Mouse (Mus musculus): ENCODE results near the gene Suv39h2.

Suv39h2 gene

DNA sequence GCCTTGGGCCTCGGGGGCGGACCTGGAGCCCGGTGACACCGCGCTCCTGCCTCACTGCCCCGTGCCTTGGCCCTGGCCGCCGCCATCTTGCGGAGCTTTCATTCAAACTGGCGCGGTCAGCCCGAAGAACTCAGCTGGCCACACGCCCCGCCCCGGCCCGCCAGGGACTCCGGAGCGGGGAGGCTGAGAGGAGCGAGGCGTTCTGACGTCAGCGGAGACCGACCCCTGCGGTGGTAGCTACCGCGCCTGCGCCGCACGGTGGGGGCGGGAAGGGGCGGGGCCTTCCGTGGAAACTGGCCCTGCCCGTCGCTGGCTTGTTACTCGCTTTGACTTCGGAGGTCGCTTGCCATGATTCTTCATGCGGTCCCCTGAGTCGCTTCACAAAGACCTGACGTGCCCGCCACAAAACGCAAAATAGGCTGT is at the start of gene Suv39h2:
Suv39h2 (minus strand) TSS at position 171 of the 423 bp plus-strand sequence.
- peak; percentile 93 for DNase-seq (ENCODE audit: low spot score)

DNA sequence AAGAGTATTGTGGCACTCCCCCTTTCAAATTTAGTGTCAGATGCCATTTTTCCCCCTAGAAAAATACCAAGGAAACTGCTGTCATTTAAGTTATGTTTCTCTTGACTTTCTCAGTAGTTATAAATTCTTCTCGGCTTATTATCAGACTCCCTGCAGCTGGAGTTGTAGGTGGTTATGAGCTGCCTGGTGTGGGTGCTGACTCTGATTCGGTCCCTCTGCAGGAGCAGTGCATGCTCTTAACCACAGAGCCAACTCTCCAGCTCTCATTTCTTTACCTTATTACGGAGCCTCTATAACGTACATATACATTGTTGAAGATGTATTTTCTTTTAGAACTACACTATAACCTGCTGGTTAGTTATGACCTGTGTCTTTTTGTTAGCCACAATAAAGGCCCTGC is 47.7 kb upstream of the Suv39h2 start:
- no peak for DNase-seq (ENCODE audit: low spot score)

DNA sequence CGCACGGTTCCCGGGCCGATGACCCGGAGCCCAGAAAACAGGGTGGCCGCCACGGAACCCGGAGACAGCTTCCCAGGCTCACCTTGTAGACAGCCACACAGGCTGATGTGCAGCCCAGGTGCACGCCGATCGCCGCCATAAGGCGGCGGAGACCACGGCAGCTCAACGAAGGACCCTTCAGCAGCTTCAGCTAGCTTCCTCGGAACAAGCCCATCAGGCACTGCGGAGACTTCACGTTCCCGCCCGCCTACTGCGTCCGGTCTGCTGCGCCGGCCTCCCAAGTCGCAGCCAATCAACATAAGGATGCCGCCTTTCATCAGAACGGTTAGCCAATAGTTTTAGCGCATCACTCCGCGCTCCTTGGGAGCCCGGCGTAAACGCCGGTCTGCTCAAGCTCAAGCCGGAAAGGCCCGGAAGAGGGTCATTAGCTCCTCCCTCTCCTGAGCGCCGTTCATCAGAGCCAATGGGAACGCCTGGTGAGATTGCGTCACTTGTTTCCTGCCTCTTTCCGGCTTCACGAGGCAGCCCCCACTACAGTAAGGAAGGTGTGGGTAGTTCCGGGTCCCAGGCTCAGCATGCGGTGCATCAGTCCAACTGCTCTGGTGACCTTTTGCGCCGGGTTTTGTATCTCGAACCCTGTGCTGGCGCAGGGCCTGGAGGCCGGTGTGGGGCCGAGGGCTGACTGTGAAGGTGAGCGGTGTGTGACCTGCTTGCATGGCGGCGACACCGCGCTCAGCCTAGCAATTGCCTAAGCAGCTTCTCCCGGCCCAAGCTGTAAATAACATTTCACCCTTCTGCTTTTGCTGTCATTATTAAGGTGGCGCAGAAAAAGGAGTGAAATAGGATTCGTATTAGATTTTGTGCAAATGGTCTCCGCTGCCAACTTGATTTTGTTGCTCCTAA is 38.0 kb upstream of the Suv39h2 start, which contains the start of the genes Gm45902, Hspa14 and Cdnf:
Gm45902 (minus strand) TSS at position 239 of the 903 bp plus-strand sequence.
Hspa14 (minus strand) TSS at position 263 of the 903 bp plus-strand sequence.
Cdnf (plus strand) TSS at position 479 of the 903 bp plus-strand sequence.
- peak; percentile 95 for DNase-seq (ENCODE audit: low spot score)

DNA sequence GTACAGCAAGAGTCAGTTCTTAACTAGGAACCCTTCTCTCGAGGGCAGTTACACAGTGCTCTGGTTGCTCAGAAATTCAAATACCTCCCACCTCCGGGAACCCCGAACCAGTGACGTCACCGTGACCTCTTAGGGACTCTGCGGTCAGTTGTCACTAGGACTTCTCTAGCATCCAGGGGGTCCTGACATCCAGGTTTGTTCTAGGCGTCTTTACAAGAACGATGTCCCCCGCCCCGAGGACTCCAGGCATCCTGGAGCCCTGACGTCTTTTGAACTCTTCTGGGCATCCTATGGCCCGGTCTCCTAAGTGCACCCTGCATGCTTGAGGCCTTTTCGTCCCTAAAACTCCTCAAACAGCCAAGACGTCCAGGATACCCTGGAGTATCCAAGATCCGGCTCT is 37.2 kb upstream of the Suv39h2 start:
- DNase-seq (ENCODE audit: low spot score) = peak; percentile 36

DNA sequence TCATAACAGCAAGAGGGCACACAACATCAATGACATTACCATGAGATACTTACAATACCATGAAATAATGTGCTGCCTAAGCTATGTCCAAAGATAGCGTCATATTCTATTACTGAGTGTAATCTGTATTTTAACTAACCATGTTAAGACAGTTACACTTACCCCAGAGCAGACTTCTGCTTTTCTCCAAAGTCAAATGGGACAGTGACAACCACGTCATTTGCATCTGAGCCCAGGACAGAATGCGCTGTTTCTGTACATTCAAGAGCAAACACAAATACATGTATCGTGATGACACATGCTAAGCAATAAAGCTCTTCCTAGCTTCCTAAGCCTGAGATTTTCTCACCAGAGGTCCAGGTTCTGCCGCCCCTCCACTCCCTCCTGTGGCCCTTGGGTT is 26.1 kb upstream of the Suv39h2 start:
- no peak for DNase-seq (ENCODE audit: low spot score)

DNA sequence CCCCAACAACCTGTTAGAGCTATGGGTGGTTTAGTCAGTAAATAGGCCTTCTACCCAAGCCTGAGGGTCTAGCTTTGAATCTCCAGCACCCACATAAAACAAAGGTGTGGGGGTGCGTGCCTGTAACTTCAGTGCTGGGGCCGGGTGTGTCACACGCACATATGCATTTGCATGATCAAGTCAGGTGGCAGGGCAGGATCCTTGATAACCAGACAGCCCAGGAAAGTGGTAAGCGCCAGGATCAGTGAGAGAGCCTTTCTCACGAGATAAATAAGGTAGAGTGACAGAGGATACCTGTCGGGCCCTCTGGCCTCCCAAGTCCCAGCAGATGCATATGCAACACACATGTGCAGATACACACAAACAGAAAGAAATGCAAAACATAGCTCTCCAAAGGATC is 24.7 kb upstream of the Suv39h2 start:
- DNase-seq (ENCODE audit: low spot score) = no peak

DNA sequence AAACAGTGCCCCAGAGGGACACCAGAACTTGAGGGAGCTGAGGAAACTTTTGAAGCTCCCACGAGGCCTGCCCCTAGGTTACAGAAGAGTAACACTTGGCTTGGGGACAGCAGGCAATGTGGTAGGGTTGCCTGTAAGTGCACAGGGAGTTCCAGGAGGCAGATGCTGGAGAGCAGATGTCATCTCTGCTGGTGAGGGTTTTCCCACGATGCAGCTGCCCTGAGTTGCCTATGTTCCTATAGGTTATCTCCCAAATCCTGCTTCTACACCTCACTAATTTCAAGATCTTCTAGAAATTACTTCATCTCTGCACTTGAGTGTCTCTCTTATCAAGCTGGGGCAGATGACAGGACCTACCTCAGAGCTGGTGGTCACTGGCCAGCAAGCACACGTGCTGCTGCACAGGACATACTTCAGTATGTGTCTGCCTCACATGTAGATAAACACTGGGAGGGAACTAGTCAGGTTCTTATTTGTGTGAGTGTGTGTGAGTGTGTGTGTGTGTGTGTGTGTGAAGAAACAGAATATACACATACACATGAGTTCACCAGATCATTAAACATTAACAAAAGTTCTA is 19.1 kb upstream of the Suv39h2 start:
- no peak for DNase-seq (ENCODE audit: low spot score)

DNA sequence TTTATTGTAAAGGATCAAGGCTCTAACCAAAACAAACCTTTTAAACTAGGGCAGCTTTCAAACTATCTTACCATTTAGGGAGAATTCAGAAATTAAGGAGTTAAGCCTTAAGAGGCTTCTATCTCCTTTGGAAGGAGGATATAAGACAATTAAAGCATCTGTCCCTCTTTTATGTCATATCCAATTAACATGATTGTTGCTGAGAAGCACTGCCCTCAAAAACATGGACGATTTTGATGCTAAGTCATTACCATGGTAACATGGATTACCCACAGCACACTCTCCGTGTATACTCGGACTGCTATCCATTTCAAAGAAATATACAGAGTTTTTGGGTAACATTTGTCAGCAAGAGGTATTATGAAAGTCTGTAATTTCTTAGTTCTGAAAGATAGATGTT is 15.0 kb upstream of the Suv39h2 start:
- DNase-seq (ENCODE audit: low spot score) = no peak

DNA sequence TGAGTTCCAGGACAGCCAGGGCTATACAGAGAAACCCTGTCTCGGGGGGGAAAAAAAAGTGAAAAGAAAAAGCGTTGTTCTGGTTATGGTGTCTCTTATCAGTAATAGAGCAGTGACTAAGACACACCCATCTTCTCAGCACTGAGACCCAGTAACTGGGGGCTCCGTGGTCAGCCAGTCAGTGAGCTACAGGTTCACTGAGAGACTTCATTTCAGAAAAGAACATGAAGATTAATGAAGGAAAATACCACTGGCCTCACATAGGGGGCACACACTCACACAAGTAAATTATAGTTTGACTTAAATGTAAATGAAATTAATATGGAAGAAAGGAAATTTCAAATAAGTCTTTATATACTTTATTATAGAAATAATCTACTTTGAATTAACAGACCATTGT is 5.4 kb upstream of the Suv39h2 start:
- DNase-seq (ENCODE audit: low spot score) = no peak

DNA sequence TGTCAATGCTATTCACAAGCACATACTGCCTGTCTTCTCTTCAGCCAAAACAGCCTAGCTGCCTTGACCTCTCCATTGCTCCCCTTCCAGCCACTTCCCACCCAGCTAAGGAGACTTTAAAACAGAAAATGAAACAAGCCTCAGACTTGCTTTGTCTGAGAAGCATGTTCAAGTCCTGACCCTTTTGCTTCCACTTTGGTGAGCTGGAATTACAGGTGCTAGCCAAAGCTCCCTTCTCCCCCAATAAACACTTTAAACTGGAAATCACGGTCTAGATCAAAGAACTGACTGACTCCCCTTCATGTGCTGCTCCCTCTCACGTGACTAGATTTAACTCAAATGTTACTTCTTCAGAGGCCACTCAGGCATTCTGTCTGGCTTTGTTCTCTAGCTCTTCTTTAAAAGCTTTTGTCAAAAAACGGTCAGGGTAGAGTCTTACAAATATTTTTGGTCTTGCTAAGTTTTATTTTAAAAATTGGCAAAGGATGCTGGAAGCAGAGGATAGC is 968 bp upstream of the Suv39h2 start:
- peak; percentile 12 for DNase-seq (ENCODE audit: low spot score)

DNA sequence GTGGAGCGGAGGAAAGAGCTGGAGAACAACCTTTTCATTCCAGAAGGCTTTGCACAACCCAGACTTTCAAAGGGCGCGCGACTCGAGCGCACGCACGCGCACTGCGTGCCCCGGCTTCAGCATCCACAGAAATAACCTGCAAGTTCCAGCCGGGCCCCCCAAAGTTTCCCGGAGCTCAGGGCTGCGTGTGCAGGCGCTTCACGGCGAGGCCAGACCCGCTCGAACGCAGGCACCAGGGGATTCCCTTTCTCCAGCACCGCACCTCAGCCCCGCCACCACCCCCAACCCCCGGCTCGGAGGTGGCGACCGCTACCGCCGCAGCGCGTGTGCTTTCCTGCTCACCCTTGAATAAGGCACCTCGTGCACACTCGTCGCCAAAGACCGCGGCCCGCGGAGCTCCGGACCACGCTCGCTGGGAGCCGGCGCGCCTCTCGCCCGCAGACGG is 448 bp downstream of the Suv39h2 start:
- DNase-seq (ENCODE audit: low spot score) = peak; percentile 43

DNA sequence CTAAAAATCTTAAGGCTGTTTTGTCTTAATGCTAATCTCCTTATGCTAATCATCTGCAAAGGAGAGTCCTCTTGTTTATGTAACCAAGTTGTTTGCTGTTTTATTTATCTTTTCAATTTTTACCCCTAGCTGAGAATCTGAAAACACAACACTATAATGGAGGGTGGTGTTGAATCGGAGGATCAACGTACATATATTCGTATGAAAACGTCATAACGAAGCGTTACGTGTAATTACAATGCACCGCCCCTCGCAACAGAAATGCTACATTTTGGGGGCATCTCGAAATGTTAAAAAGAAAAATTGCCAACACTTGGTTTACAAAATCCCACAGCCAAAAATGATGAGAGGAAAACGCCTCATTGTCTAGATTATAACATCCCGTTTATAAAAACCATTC is 940 bp downstream of the Suv39h2 start:
- DNase-seq (ENCODE audit: low spot score) = peak; percentile 5

DNA sequence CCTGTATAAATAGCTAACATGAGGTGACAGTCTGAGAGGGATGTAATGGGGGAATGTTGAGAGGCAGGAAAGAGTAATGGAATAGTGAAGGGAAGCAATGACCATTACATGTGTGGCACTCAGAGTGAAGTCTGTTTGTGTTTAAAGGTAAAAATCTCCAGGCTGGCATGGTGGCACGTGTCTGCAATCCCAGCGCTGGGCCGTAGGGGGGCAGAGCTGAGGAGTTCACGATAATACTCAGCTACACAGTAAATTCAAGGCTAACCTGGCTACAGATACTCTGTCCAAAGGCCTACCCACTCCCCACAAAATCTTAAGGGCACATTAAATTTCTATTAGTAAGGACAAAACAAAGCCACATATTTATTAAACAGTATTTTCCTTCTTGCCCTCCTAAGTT is 18.2 kb downstream of the Suv39h2 start:
- DNase-seq (ENCODE audit: low spot score) = no peak

DNA sequence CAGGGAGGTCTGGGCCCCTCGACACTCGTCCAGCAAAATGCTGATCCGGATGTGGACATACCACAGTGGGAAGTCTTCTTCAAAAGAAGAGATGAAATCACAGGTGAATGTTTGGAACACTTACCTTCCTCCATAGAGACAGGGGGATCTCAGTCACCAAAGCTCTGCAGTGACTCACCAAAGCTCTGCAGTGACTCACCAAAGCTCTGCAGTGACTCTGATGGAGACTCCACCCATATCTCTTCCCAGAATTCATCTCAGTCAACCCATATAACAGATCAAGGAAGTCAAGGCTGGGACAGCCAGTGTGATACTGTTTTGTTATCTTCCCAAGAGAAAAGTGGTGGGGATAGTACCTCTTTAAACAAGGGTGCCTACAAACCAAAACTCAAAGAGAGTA is 21.7 kb downstream of the Suv39h2 start:
- no peak for DNase-seq (ENCODE audit: low spot score)

DNA sequence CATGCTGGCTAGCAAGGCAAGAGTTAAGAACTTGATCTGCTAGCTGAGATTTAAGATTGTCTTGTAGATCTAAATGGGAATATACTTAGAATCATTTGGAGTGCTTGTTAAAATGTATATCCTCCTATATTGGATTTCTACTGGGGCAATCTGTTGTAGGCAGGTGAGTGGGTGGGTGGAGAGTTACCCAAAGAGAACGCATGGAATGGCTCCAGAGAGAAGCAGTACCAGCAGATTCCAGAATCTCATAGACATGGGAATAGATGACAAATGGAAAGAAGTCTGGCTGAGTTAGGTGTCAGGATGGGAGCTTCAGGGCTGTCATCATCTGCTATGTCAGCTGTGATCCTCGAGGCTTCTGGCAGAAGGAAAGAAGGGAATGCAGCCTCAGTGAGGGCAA is 25.4 kb downstream of the Suv39h2 start:
- DNase-seq (ENCODE audit: low spot score) = no peak

DNA sequence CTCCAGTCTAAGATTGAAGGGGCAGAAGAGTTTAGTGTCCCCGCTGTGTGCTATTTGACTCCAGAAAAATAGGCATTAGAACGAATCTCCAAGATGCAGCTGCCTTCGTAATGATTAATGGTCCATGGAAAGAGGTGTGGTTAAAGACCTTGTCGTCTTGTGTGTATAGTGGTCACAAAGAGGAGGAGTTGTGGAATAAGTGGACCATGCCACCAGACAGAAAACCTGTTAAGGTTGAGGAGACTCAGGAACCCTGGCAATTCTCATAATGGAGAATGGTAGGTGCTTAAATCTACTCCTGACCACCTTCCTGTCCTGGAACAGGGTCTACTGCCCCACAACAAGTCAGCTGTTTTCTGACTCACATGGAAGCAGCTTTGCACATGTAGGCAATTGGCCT is 28.8 kb downstream of the Suv39h2 start:
- no peak for DNase-seq (ENCODE audit: low spot score)

DNA sequence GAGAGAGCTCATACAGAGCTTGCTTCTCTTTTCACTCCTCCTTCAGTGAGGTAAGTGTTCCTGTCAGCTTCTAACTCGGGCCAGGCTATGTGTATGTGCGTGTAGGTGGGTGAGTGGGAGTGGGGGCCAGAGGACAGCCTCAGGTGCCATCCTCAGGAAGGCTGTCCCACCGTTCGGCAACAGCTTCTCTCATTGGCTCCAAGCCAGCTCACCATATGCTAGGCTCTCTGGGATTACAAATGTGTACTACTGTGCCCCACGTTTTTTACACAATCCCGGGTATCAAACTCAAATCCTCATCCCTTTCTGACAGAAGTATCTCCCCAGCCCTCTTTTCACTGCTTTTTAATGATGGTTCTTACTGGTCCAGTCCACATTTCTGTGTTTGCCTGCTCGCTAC is 30.6 kb downstream of the Suv39h2 start:
- DNase-seq (ENCODE audit: low spot score) = no peak

DNA sequence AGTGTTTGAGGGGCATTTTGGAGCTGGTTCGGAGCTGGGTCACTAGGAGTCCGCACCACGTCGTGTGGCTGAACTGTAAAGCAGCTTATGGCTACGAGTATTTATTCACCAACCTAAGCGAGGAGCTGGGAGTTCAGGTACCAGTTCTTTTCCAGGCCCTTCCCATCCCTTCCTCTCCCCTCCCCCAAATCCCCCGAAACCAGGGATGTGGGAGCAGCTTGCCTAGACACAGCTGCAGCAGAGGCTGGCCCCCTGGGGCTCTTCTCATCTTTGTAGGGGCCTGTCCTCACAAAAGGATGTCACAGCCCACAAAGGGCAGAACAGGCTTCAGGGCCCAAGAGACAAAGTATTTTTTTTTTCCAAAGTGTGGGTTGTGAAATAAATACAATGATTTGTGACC is 36.9 kb downstream of the Suv39h2 start:
- no peak for DNase-seq (ENCODE audit: low spot score)

DNA sequence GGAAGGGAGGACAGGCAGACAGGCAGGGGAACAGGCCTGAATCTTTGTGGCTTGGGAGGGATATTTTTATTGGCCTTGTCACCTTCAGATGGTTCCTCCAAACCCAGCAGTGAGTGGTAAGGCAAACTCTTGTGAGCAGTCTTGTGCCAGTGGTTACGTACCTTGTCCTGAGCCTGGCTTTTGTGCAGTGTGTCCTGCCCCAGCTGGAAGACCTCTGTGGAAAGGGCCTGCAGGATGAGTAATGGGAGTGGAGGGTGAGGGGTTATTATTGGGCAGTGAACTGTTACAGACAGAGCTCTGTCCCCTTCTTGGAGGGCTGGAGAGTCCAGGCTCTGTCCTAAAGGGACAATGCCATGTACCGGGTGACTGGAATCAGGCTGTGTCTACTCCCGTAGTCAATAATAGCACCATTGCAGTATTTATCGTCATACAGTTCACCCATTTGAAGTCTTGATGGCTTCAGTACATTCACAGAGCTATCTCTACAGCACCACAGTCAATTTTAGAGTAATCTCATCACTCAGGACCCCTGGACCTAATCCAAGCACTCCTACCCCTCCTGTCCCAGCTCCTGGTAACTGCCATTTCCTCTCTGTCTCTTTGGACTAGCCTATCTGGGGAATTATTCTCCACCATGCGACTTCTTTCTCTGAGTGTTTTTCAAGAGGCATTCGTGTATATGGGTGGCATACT is 39.3 kb downstream of the Suv39h2 start:
- DNase-seq (ENCODE audit: low spot score) = no peak

DNA sequence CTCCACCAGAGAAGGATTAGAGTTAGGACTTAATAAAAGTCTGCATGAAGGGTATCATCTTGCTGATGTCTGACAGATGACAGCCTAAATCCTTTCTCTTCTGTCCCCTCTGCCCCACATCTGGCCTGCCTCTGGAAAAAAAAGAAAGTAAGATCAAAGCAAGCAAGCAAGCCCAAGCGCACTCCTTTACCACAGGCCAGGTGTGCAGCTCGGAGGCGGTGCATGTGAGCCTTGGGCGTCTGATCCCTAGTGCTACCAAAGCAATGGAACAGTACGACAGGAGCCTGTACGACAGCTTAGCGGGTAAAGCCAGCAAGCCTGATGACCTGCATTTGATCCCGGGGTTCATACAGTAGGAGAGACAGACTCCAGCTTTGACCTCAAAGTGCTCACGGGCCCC is 43.9 kb downstream of the Suv39h2 start:
- no peak for DNase-seq (ENCODE audit: low spot score)

DNA sequence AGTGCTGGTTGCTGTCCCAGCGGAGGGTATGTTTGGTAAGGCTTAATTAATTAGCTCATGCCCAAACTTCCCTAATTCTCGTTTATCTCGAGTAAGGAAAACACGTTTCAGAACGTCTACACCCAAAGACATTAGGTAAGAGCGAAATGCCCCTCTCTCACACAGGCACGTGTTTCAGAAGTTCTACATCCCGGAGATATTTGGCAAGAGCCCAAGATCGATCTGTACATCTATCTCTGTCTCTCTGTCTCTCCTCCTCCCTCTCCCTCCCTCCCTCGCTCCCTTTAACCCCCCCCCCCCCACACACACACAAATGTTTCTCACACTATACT is 50.3 kb downstream of the Suv39h2 start:
- peak; percentile 9 for DNase-seq (ENCODE audit: low spot score)

DNA sequence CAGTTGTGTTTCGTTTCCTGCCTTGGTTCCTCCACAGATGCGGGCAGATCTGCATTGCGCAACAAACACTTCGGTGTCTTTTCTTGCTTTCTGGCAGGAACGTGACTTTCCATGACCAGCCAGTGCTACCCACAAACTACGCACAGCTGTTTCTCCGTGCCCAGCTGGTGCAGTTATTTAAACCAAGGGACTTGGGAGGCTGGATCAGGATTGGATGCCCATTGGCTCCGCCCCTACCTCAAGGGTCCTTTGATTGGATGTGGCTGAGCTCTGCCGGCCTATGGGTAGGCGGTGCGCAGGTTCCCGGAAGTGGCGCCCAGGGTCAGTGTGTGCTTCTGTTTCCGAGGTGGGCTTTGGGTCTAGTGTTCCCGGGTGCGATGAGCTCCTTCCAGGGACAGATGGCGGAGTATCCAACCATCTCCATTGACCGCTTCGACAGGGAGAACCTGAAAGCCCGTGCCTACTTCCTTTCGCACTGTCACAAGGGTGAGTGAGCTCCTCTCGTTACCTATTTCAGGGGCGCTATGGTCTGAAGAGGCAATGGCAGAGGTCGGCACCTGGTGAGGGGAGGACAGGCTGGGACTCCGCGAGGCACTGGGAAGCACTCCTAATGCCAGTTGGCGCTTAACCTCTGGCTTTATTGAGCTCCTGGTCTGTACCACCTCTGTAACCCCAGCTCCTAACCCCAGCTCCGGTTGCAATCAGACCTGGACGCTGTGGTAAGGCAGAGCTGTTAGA is 50.8 kb downstream of the Suv39h2 start, which contains the start of gene Dclre1c:
Dclre1c (plus strand) TSS at position 291 of the 738 bp plus-strand sequence.
- DNase-seq (ENCODE audit: low spot score) = peak; percentile 87

All from MN1 (cell line).